Mouse (Mus musculus) embryonic facial prominence, embryonic 15.5 days (tissue): Measurements from ENCODE around the gene Adam6b. TPM values are rescaled to one million over a fixed set of nuclear protein-coding genes. Genes with fewer than 3 reads are reported as not detected.
"Not testable (repeated sequence)": the region's sequence is repeated elsewhere in the genome, so short reads cannot be mapped to it uniquely, and the experiment has no call there.

Experiments used
- ATAC-seq: fragments of 200-750 bp; cut with Nextera tagmentation; 2 replicates; pipeline ENCODE4 v1.8.0; 2017; ENCODE audit warnings: low read depth, moderate TSS enrichment; ENCODE audit not compliant: insufficient number of reproducible peaks, low FRiP score, low TSS enrichment
- H3K27ac ChIP-seq: fragments of 300-500 bp; sonication (generic); replicated peaks from 2 replicates; pipeline ENCODE4 v1.5.1; 2015; ENCODE audit warnings: mild to moderate bottlenecking, inconsistent platforms
- H3K27me3 ChIP-seq: fragments of 300-500 bp; sonication (generic); 2 replicates; pipeline ENCODE4 v1.6.1; 2015; ENCODE audit warnings: inconsistent platforms
- H3K36me3 ChIP-seq: fragments of 300-500 bp; sonication (generic); 2 replicates; pipeline ENCODE4 v1.6.1; 2015; ENCODE audit warnings: mild to moderate bottlenecking, inconsistent platforms
- H3K4me1 ChIP-seq: fragments of 300-500 bp; sonication (generic); 2 replicates; pipeline ENCODE4 v1.6.1; 2015; ENCODE audit warnings: inconsistent platforms
- H3K4me2 ChIP-seq: fragments of 300-500 bp; sonication (generic); replicated peaks from 2 replicates; pipeline ENCODE4 v1.6.1; 2015; ENCODE audit warnings: mild to moderate bottlenecking, inconsistent platforms
- H3K4me3 ChIP-seq: fragments of 300-500 bp; sonication (generic); replicated peaks from 2 replicates; pipeline ENCODE4 v1.5.1; 2015; ENCODE audit warnings: mild to moderate bottlenecking, inconsistent platforms
- H3K9ac ChIP-seq: fragments of 300-500 bp; sonication (generic); 2 replicates; pipeline ENCODE4 v1.6.1; 2015; ENCODE audit warnings: inconsistent platforms
- H3K9me3 ChIP-seq: fragments of 300-500 bp; sonication (generic); replicated peaks from 2 replicates; pipeline ENCODE4 v1.6.1; 2016; ENCODE audit warnings: inconsistent platforms
- WGBS: fragments of 180-500 bp; shearing (Covaris S2); methylation state at CpG from one replicate; pipeline ENCODE4 v1.1.7; 2015; 5-methylcytosine and 5-hydroxymethylcytosine counted together
- polyA plus RNA-seq: library from polyadenylated mRNA; unstranded; fragments of >200 nt; fragmentation: Nextera tagmentation; extraction: Ambion mirVana; gene quantifications from 2 replicates; pipeline ENCODE4 v1.2.1, GENCODE M21; 2015

The Adam6b gene
- polyA plus RNA-seq, result not detected in 2 replicates

DNA sequence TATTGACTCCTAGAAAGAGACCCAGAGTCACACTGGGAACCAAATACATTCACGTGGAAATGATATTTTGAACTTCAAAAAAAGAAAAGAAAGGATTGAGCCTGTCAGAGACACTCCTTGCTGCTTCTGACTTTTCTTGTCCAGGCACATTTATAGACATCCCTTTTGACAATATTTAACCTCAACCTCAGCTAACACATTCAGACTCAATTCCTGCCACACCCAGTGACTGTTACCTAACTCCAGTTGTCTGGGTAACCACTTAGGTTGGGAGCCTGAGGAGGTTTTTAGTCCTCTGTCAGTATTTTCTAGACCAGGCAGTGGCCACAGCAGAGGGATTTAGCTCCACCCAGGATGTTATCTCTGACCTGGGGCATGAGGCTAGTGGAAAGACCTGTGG, at the start of gene Adam6b:
Gene Adam6b, plus strand, starts transcription at position 301 of the 400 bp plus-strand sequence.
- 86% methylated on average over 1 of the region's 1 CpGs for WGBS

GRCm38 (mm10) chr12:113446061-113446460, 43.2 kb upstream of the Adam6b start:
- Histone ChIP-seq H3K4me3 (no peak overlapping the region), H3K27ac (no peak overlapping the region)
- WGBS, result 84% methylated on average over 1 of the region's 1 CpGs

More for the DNA sequence above, at the start of gene Adam6b:
- not testable (repeated sequence) for H3K27me3 ChIP-seq, H3K4me3 ChIP-seq, ATAC-seq, H3K4me1 ChIP-seq, H3K4me2 ChIP-seq, H3K36me3 ChIP-seq, H3K27ac ChIP-seq, H3K9ac ChIP-seq, H3K9me3 ChIP-seq

DNA sequence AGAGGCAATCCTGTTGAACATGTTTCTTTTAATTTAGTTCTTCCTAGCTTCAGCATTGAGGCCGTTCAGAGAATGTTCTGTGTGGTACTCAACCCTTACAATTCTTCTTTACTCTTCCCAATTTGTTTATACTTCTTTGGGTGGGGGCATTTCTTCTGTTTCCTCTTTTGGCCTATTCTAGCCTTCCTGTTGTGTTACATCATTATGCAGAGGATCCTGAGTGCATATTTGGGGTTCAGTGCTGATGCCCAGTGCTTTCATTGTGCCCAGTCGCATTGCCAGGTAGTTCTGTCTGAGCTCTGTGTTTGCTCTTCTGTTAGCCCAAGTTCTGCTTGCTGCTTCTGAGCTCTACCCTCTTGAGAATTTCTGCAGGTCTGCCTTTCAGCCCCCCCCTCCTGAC, 13.1 kb upstream of the Adam6b start:
- no peaks in the 10 kb centered on the region for H3K4me1 ChIP-seq
- H3K4me3 ChIP-seq, result no peak overlapping the region
- WGBS, result 73% methylated on average over 2 of the region's 2 CpGs
- H3K27me3 ChIP-seq, result no peaks in the 10 kb centered on the region
- no peaks in the 10 kb centered on the region for H3K9me3 ChIP-seq
- H3K36me3 ChIP-seq, result no peaks in the 10 kb centered on the region
- no peak for ATAC-seq
- H3K27ac ChIP-seq, result no peak overlapping the region
- H3K4me2 ChIP-seq, result no peak overlapping the region
- no peak overlapping the region for H3K9ac ChIP-seq

More at GRCm38 (mm10) chr12:113446061-113446460, 43.2 kb upstream of the Adam6b start:
- ATAC-seq, result no peak
- Histone ChIP-seq H3K36me3 (no peaks in the 10 kb centered on the region), H3K4me2 (no peak overlapping the region), H3K9ac (no peak overlapping the region), H3K27me3 (no peaks in the 10 kb centered on the region), H3K9me3 (no peaks in the 10 kb centered on the region), H3K4me1 (no peaks in the 10 kb centered on the region)

DNA sequence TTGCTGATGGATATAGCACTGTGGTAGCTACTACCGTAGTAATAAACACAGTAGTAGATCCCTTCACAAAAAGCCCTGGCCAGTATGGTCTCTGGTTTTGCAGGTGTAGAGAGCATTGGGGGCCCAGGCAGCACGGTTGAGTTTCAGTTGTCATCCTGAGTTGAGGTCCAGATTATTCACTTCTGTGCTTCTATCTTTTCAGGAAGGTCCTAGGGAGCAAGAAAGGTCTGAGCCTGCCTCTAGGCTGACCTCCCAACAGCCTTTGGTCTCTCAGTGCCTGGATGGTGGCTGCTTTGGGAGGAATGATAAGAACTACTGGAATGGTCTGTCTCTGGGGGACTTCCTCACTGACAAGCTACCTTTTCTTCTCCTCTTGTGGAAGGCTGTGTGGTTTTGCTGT, 7.2 kb upstream of the Adam6b start:
- H3K9ac ChIP-seq, result no peak overlapping the region
- H3K4me3 ChIP-seq, result no peak overlapping the region
- H3K9me3 ChIP-seq, result no peaks in the 10 kb centered on the region
- no peak for ATAC-seq
- no peaks in the 10 kb centered on the region for H3K4me1 ChIP-seq
- H3K27me3 ChIP-seq, result no peaks in the 10 kb centered on the region
- H3K36me3 ChIP-seq, result no peaks in the 10 kb centered on the region
- 70% methylated on average over 2 of the region's 2 CpGs for WGBS
- H3K4me2 ChIP-seq, result no peak overlapping the region
- no peak overlapping the region for H3K27ac ChIP-seq

DNA sequence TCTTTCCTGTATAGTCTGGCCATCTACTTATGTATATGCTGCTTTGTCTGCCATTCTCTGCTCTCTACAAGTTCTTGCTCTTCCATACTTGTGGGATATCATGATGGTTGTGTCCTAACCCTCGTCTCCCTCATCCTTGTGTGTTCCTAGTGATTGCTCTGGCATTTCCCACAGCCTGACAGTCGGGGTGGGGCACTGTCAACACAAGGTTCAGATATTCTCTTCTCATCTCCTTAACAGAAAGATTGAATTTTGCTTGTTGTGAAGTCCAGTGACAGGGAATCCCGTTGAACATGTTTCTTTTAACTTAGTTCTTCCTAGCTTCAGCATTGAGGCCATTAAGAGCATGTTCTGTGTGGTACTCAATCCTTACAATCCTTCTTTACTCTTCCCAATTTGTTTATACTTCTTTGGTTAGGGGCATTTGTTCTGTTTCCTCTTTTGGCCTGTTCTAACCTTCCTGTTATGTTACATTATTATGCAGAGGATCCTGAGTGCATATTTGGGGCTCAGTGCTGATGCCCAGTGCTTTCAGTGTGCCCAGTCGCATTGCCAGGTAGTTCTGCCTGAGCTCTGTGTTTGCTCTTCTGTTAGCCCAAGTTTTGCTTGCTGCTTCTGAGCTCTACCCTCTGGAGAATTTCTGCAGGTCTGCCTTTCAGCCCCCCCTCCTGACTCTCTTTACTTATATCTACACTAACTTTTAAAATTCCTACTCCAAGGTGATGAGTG, 6.5 kb upstream of the Adam6b start:
- Histone ChIP-seq H3K9ac (no peak overlapping the region), H3K4me3 (no peak overlapping the region), H3K36me3 (no peaks in the 10 kb centered on the region), H3K9me3 (no peaks in the 10 kb centered on the region), H3K4me2 (no peak overlapping the region), H3K27ac (no peak overlapping the region), H3K27me3 (no peaks in the 10 kb centered on the region), H3K4me1 (no peaks in the 10 kb centered on the region)
- ATAC-seq, result no peak
- WGBS, result 48% methylated on average over 4 of the region's 4 CpGs

DNA sequence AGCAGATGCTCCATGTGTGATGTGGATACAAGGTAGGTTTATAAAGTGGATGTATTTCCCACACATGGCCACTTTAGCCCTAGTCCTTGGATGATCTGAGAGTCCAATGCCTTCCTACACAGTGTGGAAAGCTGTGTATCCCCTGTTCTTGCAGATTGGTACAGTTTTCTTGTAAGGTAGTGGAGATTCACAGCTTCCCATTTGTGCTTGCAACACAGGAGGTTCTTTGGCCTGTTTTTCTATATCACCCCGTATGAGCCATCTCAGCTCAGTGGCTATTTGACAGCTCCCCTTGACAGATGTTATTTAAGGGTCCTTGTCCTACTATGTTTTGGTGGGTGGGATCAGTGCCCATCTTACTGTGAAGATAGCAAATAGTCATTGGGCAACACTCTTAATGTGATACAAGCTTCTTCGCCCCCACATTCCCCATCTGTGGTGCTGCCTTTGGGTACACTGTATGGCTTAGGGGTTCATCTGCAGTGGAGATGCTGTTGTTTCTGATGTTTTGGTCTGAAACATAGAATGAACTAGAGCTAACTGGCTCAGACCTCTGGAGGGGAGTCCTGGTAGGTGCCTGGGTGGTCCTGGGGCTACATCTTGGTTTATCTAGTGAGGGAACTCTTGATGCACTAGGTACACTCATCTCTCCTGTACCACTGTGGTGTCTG, 5.7 kb upstream of the Adam6b start:
- H3K4me2 ChIP-seq, result no peak overlapping the region
- H3K9ac ChIP-seq, result no peak overlapping the region
- no peaks in the 10 kb centered on the region for H3K27me3 ChIP-seq
- no peaks in the 10 kb centered on the region for H3K4me1 ChIP-seq
- no peaks in the 10 kb centered on the region for H3K9me3 ChIP-seq
- no peak overlapping the region for H3K27ac ChIP-seq
- 79% methylated on average over 2 of the region's 2 CpGs for WGBS
- ATAC-seq, result no peak
- no peak overlapping the region for H3K4me3 ChIP-seq
- H3K36me3 ChIP-seq, result no peaks in the 10 kb centered on the region

- ATAC-seq, result no peak
- Histone ChIP-seq H3K27me3 (no peaks in the 10 kb centered on the region), H3K4me3 (no peak overlapping the region), H3K9me3 (no peaks in the 10 kb centered on the region), H3K36me3 (no peaks in the 10 kb centered on the region), H3K27ac (no peak overlapping the region), H3K4me1 (no peaks in the 10 kb centered on the region), H3K9ac (no peak overlapping the region), H3K4me2 (no peak overlapping the region)
- 35% methylated on average over 2 of the region's 2 CpGs for WGBS
These were observed 4.3 kb upstream of the Adam6b start for GRCm38 (mm10) chr12:113484971-113485485.

DNA sequence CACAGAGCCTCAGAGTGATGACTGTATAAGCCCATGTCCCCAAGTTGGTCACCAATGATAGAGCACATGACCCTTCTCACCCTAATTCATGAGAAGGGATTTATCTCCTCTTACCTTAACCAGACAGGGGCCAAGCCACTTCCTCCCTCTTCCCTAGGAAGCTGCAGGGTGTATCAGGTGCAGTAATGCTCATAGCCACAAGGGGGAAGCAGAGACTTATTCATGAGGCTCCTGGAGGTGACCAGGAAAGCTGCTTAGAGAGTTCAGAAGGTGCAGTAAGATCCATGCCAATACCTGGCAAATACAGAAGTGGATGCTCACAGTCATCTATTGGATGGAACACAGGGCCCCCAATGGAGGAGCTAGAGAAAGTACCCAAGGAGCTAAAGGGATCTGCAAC, 1.6 kb upstream of the Adam6b start:
- not testable (repeated sequence) for ATAC-seq, H3K9ac ChIP-seq, H3K36me3 ChIP-seq, H3K4me1 ChIP-seq, H3K27me3 ChIP-seq, H3K9me3 ChIP-seq, H3K4me2 ChIP-seq, H3K27ac ChIP-seq, H3K4me3 ChIP-seq

DNA sequence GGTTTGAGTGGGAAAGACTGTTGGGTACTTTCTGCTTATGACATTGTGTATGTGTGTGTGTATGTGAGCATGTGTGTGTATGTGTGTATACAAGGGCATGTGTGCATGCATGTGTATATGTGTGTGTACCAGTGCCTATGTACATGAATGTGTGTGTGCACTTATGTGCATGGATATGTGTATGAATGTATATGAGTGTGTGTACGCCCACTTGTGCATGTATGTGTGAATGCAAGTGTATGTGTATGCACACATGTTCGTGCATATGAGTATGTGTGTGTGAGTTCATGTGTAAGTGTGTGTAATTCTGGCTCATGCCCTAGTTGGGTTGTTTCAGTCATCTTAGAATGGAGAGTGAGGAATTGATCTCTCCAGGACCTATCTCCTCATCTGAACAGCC, 36.6 kb downstream of the Adam6b start:
- ATAC-seq, result no peak
- Histone ChIP-seq H3K4me1 (no peaks in the 10 kb centered on the region), H3K36me3 (no peaks in the 10 kb centered on the region), H3K4me3 (no peak overlapping the region), H3K9me3 (no peaks in the 10 kb centered on the region; the same call in 1 of the 2 replicates), H3K27me3 (no peaks in the 10 kb centered on the region), H3K27ac (no peak overlapping the region), H3K4me2 (no peak overlapping the region), H3K9ac (no peak overlapping the region)
- WGBS, result 71% methylated on average over 2 of the region's 2 CpGs
